Mouse (Mus musculus) brain, embryonic 14.5 days (tissue): ENCODE measurements around the gene Nars2.

Source experiments
- CTCF ChIP-seq: fragments of 200-500 bp; IDR thresholded peaks from 2 replicates; pipeline ENCODE4 v1.5.1; 2012; ENCODE audit warnings: inconsistent platforms, mild to moderate bottlenecking, moderate library complexity, borderline replicate concordance; ENCODE audit not compliant: insufficient read depth, insufficient read length; ENCODE audit errors: extremely low read depth
- POLR2A ChIP-seq: fragments of 200-500 bp; IDR thresholded peaks from 2 replicates; pipeline ENCODE4 v1.6.1; 2012; ENCODE audit warnings: mild to moderate bottlenecking, inconsistent platforms, borderline replicate concordance; ENCODE audit not compliant: poor library complexity, insufficient read depth, insufficient read length, severe bottlenecking; ENCODE audit errors: extremely low read depth

GRCm38 (mm10) chr7:96903088-96903985 lies 48.0 kb upstream of the Nars2 start:
- TF ChIP-seq CTCF (no peak), POLR2A (no peak)
